Mouse (Mus musculus): ENCODE data around the gene Ube2l6. TPM values are rescaled to one million over a fixed set of nuclear protein-coding genes. Genes with fewer than 3 reads are reported as not detected.

Gene Ube2l6
- 6.6 and 8.4 TPM in 2 replicates for polyA plus RNA-seq (2021; fragmentation: Nextera tagmentation)
- long read RNA-seq, experiment 1, transcript Ube2l6-201 (4 exons, 1,560 nt): major isoform, 11 of 11 reads
- long read RNA-seq, experiment 1, partial matches to known transcripts: 0 of 11 reads
- long read RNA-seq, experiment 1, other reads (novel, unspliced or antisense): 0 of 11 reads
- long read RNA-seq, experiment 2, transcript Ube2l6-201 (4 exons, 1,560 nt): major isoform, 33 of 35 reads
- long read RNA-seq, experiment 2, partial matches to known transcripts: 0 of 35 reads
- long read RNA-seq, experiment 2, other reads (novel, unspliced or antisense): 2 of 35 reads

GRCm38 (mm10) chr2:84798493-84798921 lies at the start of gene Ube2l6:
Gene Ube2l6, plus strand, starts transcription at chr2:84798828.

GRCm38 (mm10) chr2:84775241-84775640 lies 23.4 kb upstream of the Ube2l6 start, which contains the start of gene Serping1:
Gene Serping1, minus strand, starts transcription at chr2:84775444.

GRCm38 (mm10) chr2:84822552-84822951 lies 23.9 kb downstream of the Ube2l6 start, which contains the start of gene Smtnl1:
Gene Smtnl1, minus strand, starts transcription at chr2:84822652.

GRCm38 (mm10) chr2:84826488-84827282 lies 28.1 kb downstream of the Ube2l6 start, which contains the start of gene Timm10:
Gene Timm10, plus strand, starts transcription at chr2:84826997.

GRCm38 (mm10) chr2:84838593-84838949 lies 39.9 kb downstream of the Ube2l6 start, which contains the start of gene Slc43a1:
Gene Slc43a1, plus strand, starts transcription at chr2:84838850.

Other genes with a start within 250 kb of the Ube2l6 start
- 5.5 and 5.8 TPM in 2 replicates for gene Ctnnd1, start 148.1 kb upstream of the Ube2l6 start, polyA plus RNA-seq (2021; fragmentation: Nextera tagmentation)
- gene Btbd18, start 139.7 kb upstream of the Ube2l6 start, polyA plus RNA-seq (2021; fragmentation: Nextera tagmentation): not detected in 2 replicates
- 85.4 and 90.3 TPM in 2 replicates for gene Selenoh, start 128.1 kb upstream of the Ube2l6 start, polyA plus RNA-seq (2021; fragmentation: Nextera tagmentation)
- not detected in 2 replicates for gene Gm28635, start 120.8 kb upstream of the Ube2l6 start, polyA plus RNA-seq (2021; fragmentation: Nextera tagmentation)
- 11.1 and 12.4 TPM in 2 replicates for gene Med19, start 120.4 kb upstream of the Ube2l6 start, polyA plus RNA-seq (2021; fragmentation: Nextera tagmentation)
- gene Tmx2, start 119.7 kb upstream of the Ube2l6 start, polyA plus RNA-seq (2021; fragmentation: Nextera tagmentation): 308 and 351 TPM in 2 replicates
- gene Zdhhc5, start 83.6 kb upstream of the Ube2l6 start, polyA plus RNA-seq (2021; fragmentation: Nextera tagmentation): 3.6 and 5.0 TPM in 2 replicates
- 10.0 and 11.4 TPM in 2 replicates for gene Clp1, start 71.5 kb upstream of the Ube2l6 start, polyA plus RNA-seq (2021; fragmentation: Nextera tagmentation)
- gene Ypel4, start 64.8 kb upstream of the Ube2l6 start, polyA plus RNA-seq (2021; fragmentation: Nextera tagmentation): 18.0 and 19.5 TPM in 2 replicates
- 0.83 and 1.1 TPM in 2 replicates for gene Gm19426, start 55.2 kb upstream of the Ube2l6 start, polyA plus RNA-seq (2021; fragmentation: Nextera tagmentation)
- gene Serping1, start 23.4 kb upstream of the Ube2l6 start, polyA plus RNA-seq (2021; fragmentation: Nextera tagmentation): 10.7 and 12.8 TPM in 2 replicates
- gene Smtnl1, start 23.8 kb downstream of the Ube2l6 start, polyA plus RNA-seq (2021; fragmentation: Nextera tagmentation): not detected in 2 replicates
- 186 and 203 TPM in 2 replicates for gene Timm10, start 28.2 kb downstream of the Ube2l6 start, polyA plus RNA-seq (2021; fragmentation: Nextera tagmentation)
- gene Slc43a1, start 40.0 kb downstream of the Ube2l6 start, polyA plus RNA-seq (2021; fragmentation: Nextera tagmentation): 0.05 and 0.08 TPM in 2 replicates
- 20.0 and 25.4 TPM in 2 replicates for gene Rtn4rl2, start 87.9 kb downstream of the Ube2l6 start, polyA plus RNA-seq (2021; fragmentation: Nextera tagmentation)
- 0.73 and 0.92 TPM in 2 replicates for gene Slc43a3, start 137.8 kb downstream of the Ube2l6 start, polyA plus RNA-seq (2021; fragmentation: Nextera tagmentation)
- not detected in 2 replicates for gene Prg2, start 181.6 kb downstream of the Ube2l6 start, polyA plus RNA-seq (2021; fragmentation: Nextera tagmentation)
- not detected in 2 replicates for gene Prg3, start 189.4 kb downstream of the Ube2l6 start, polyA plus RNA-seq (2021; fragmentation: Nextera tagmentation)
- gene Ssrp1, start 238.4 kb downstream of the Ube2l6 start, polyA plus RNA-seq (2021; fragmentation: Nextera tagmentation): 32.3 and 33.8 TPM in 2 replicates
- gene P2rx3, start 238.6 kb downstream of the Ube2l6 start, polyA plus RNA-seq (2021; fragmentation: Nextera tagmentation): 0.38 and 0.70 TPM in 2 replicates
- 9.8 and 13.6 TPM in 2 replicates for gene Tnks1bp1, start 249.2 kb downstream of the Ube2l6 start, polyA plus RNA-seq (2021; fragmentation: Nextera tagmentation)

All from layer of hippocampus, adult 6 months (tissue).